Mouse (Mus musculus): ENCODE measurements at regions not wholly inside any gene's neighbourhood (a gene's known extent, or its start where the extent isn't known, plus 50 kb on each side); places are given as distances from the start of the nearest gene placed in this dataset.

DNA sequence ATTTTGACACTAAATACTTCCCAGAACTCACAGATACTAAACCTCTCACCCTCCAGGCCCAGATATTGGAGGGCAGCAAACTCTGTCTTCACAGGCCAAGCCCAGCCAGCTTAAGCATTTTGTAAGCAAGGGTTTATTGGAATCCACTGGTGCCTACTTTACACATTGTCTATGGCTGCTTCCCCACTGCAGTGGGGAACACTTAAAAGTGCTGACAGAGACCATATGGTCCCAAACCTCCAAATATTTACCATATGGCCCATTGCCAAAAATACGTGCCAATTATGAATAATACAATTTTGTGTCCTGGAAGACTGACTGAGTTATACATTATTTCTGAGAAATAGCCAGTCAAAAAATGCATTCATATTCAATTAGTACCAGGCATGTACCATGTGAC, 136.7 kb upstream of the Rnd3 start:
- Histone ChIP-seq H3K4me2 (ENCODE audit: low read length) (no peak overlapping the region), H3K36me3 (ENCODE audit: control insufficient read depth, insufficient read depth, low read length) (no peaks in the 10 kb centered on the region), H3K4me3 (ENCODE audit: low read depth, low read length) (no peak overlapping the region), H3K9me3 (replicated peaks; ENCODE audit: control insufficient read depth, low read length) (no peaks in the 10 kb centered on the region), H3K27me3 (replicated peaks; ENCODE audit: control insufficient read depth, insufficient read depth, low read length) (no peaks in the 10 kb centered on the region), H3K27ac (ENCODE audit: low read depth, low read length) (no peak overlapping the region), H3K9ac (ENCODE audit: low read length) (no peak overlapping the region), H3K4me1 (ENCODE audit: control insufficient read depth, insufficient read depth, low read length) (peaks cover 4% of the 10 kb centered on the region)
- DNase-seq (ENCODE audit: low spot score) (peak; percentile 63), ATAC-seq (peak; percentile 67; the same call in 1 of the 2 replicates)
- WGBS: 81% methylated on average over 1 of the region's 1 CpGs

DNA sequence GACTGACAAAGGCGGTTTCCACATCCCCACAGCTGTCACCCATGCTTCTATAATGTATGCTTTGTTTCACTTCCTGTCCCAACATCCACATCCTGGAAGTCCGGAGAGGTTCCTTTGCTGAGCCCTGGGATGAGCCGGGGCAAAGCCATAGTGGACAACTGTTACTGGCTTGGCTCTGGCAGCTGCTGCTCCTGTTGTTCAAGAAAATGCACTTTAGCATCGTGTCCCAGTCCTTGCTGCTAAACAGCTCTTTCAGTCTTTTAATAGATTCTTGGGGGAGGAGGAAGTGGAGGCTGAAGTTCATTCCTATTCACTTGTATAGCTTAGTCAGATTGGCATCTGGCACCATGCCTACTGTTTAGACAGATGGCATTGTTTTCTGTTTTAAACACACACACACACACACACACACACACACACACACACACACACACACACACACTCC, 135.9 kb upstream of the Rnd3 start:
- Histone ChIP-seq H3K36me3 (ENCODE audit: control insufficient read depth, insufficient read depth, low read length) (no peaks in the 10 kb centered on the region), H3K27me3 (replicated peaks; ENCODE audit: control insufficient read depth, insufficient read depth, low read length) (no peaks in the 10 kb centered on the region), H3K9ac (ENCODE audit: low read length) (no peak overlapping the region), H3K4me2 (ENCODE audit: low read length) (peak overlapping the region; percentile 30; the same call in 1 of the 2 replicates), H3K4me1 (ENCODE audit: control insufficient read depth, insufficient read depth, low read length) (peaks cover 4% of the 10 kb centered on the region), H3K9me3 (replicated peaks; ENCODE audit: control insufficient read depth, low read length) (no peaks in the 10 kb centered on the region), H3K4me3 (ENCODE audit: low read depth, low read length) (no peak overlapping the region), H3K27ac (ENCODE audit: low read depth, low read length) (0 out of 2 replicates have a peak overlapping the region, but pooled peaks have one; percentile 14)
- peak; percentile 85 for ATAC-seq
- 17% methylated on average over 4 of the region's 4 CpGs for WGBS
- peak; percentile 91 for DNase-seq (ENCODE audit: low spot score)

DNA sequence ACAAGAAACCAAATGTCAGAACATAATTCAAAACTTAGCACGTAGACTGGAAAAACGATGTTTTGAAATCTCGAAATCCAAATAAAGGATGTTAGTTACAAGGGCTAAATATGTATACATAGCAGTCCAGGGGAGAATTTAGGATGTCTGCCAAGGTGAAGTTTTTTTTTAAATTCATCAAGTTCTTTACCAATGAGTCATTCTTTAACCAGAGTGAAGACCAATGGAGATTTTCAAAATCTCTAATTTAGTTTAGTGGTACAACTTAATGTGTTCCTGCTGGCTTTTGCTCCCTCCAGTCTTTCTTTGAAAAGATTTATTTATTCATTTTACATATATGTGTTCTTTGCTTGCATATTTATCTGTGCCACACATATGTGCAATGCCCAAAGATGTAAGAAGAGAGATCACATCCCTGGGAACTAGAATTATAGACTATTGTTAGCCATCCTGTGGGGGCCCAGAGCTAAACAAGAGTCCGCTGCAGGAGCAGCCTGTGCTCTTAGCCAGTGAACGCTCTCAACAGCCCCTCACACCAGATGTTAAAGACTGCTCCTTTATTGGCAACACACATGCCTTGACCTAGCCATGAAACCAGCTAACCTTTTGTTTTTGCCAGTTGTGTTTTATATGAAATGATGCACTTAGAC, 130.6 kb upstream of the Rnd3 start:
- no peak overlapping the region for H3K9ac ChIP-seq (ENCODE audit: low read length)
- no peaks in the 10 kb centered on the region for H3K36me3 ChIP-seq (ENCODE audit: control insufficient read depth, insufficient read depth, low read length)
- WGBS: 74% methylated on average over 5 of the region's 5 CpGs
- H3K9me3 ChIP-seq (replicated peaks; ENCODE audit: control insufficient read depth, low read length): no peaks in the 10 kb centered on the region
- H3K4me3 ChIP-seq (ENCODE audit: low read depth, low read length): no peak overlapping the region
- no peak overlapping the region for H3K4me2 ChIP-seq (ENCODE audit: low read length)
- no peaks in the 10 kb centered on the region for H3K27me3 ChIP-seq (replicated peaks; ENCODE audit: control insufficient read depth, insufficient read depth, low read length)
- no peak for DNase-seq (ENCODE audit: low spot score)
- no peak for ATAC-seq
- peaks cover under 1% of the 10 kb centered on the region for H3K4me1 ChIP-seq (ENCODE audit: control insufficient read depth, insufficient read depth, low read length)
- no peak overlapping the region for H3K27ac ChIP-seq (ENCODE audit: low read depth, low read length)

DNA sequence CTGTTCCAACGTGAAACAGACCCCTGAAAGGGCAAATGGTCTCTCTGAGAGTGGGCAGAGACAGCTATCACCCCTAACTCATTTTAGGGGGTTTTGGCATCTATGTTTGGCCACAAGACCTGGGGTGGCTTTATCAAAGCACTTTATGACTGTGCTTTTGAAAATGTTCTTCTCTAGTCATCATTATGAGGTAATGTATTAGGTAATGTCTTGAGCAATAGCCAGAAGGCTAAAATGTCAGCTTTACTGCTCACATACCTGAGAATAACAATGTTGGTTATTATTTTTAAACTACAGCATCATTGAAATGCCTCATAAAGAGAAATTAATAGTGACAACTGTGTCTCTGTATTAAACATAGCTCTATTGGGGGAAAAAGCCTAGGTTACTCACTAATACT, 129.9 kb upstream of the Rnd3 start:
- no peaks in the 10 kb centered on the region for H3K36me3 ChIP-seq (ENCODE audit: control insufficient read depth, insufficient read depth, low read length)
- no peak for ATAC-seq
- no peak overlapping the region for H3K4me2 ChIP-seq (ENCODE audit: low read length)
- DNase-seq (ENCODE audit: low spot score): no peak
- H3K27ac ChIP-seq (ENCODE audit: low read depth, low read length): no peak overlapping the region
- whole genome bisulfite sequencing: 86% methylated on average over 1 of the region's 1 CpGs
- no peaks in the 10 kb centered on the region for H3K27me3 ChIP-seq (replicated peaks; ENCODE audit: control insufficient read depth, insufficient read depth, low read length)
- no peaks in the 10 kb centered on the region for H3K4me1 ChIP-seq (ENCODE audit: control insufficient read depth, insufficient read depth, low read length)
- no peak overlapping the region for H3K9ac ChIP-seq (ENCODE audit: low read length)
- no peaks in the 10 kb centered on the region for H3K9me3 ChIP-seq (replicated peaks; ENCODE audit: control insufficient read depth, low read length)
- no peak overlapping the region for H3K4me3 ChIP-seq (ENCODE audit: low read depth, low read length)

- ATAC-seq (no peak), DNase-seq (ENCODE audit: low spot score) (no peak)
- Histone ChIP-seq H3K4me3 (ENCODE audit: low read depth, low read length) (no peak overlapping the region), H3K9me3 (replicated peaks; ENCODE audit: control insufficient read depth, low read length) (no peaks in the 10 kb centered on the region), H3K9ac (ENCODE audit: low read length) (no peak overlapping the region), H3K27me3 (replicated peaks; ENCODE audit: control insufficient read depth, insufficient read depth, low read length) (no peaks in the 10 kb centered on the region), H3K27ac (ENCODE audit: low read depth, low read length) (no peak overlapping the region), H3K4me2 (ENCODE audit: low read length) (no peak overlapping the region), H3K36me3 (ENCODE audit: control insufficient read depth, insufficient read depth, low read length) (no peaks in the 10 kb centered on the region), H3K4me1 (ENCODE audit: control insufficient read depth, insufficient read depth, low read length) (no peaks in the 10 kb centered on the region)
- WGBS: 93% methylated on average over 4 of the region's 4 CpGs
Observed at GRCm38 (mm10) chr2:51278356-51278755, 129.4 kb upstream of the Rnd3 start.

DNA sequence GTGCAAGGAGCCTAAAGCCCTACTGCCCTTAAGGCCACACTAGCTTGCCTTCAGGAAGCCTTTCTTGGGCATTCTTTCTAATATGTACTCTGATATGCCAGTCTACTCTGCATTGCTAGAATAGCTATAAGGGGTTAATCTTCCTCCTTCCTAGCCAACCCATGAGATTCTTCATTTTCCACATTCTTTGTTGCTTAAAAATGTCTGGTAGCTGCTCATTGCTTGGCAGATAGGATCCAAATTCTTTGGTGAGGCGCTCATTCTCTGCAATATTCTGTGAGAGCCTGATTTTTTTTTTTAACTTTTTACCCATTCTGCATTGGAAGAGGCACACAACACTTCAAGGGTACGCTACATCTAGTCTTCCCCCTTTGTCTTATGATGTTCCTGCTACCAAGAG, 127.7 kb upstream of the Rnd3 start:
- Histone ChIP-seq H3K9ac (ENCODE audit: low read length) (no peak overlapping the region), H3K4me3 (ENCODE audit: low read depth, low read length) (no peak overlapping the region), H3K4me1 (ENCODE audit: control insufficient read depth, insufficient read depth, low read length) (no peaks in the 10 kb centered on the region), H3K4me2 (ENCODE audit: low read length) (no peak overlapping the region), H3K27me3 (replicated peaks; ENCODE audit: control insufficient read depth, insufficient read depth, low read length) (no peaks in the 10 kb centered on the region), H3K9me3 (replicated peaks; ENCODE audit: control insufficient read depth, low read length) (no peaks in the 10 kb centered on the region), H3K27ac (ENCODE audit: low read depth, low read length) (no peak overlapping the region), H3K36me3 (ENCODE audit: control insufficient read depth, insufficient read depth, low read length) (no peaks in the 10 kb centered on the region)
- no peak for DNase-seq (ENCODE audit: low spot score)
- ATAC-seq: no peak
- WGBS: 91% methylated on average over 2 of the region's 2 CpGs

DNA sequence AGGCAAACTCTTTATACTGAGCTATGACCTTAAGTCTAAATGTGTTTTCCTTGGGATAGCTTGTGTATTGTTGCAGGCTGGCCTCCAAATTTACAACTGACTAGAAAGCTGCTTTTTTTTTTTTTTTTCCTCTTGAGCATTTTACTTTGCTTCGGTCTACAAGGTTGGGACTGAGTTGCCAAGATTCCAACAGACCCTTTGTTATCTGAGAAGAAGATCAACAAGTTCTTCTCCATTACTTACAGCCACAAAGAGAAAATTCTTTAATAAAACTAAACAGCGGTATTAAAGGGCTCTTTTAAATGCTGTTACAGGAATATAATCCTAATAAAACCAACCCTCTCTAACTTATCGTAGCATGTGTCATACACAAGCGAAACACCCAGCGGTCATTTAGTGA, 124.4 kb upstream of the Rnd3 start:
- ATAC-seq (no peak), DNase-seq (ENCODE audit: low spot score) (no peak)
- no peak overlapping the region for H3K27ac ChIP-seq (ENCODE audit: low read depth, low read length)
- no peak overlapping the region for H3K4me2 ChIP-seq (ENCODE audit: low read length)
- H3K27me3 ChIP-seq (replicated peaks; ENCODE audit: control insufficient read depth, insufficient read depth, low read length): no peaks in the 10 kb centered on the region
- H3K4me3 ChIP-seq (ENCODE audit: low read depth, low read length): no peak overlapping the region
- no peak overlapping the region for H3K9ac ChIP-seq (ENCODE audit: low read length)
- no peaks in the 10 kb centered on the region for H3K9me3 ChIP-seq (replicated peaks; ENCODE audit: control insufficient read depth, low read length)
- no peaks in the 10 kb centered on the region for H3K4me1 ChIP-seq (ENCODE audit: control insufficient read depth, insufficient read depth, low read length)
- WGBS: 83% methylated on average over 5 of the region's 5 CpGs
- H3K36me3 ChIP-seq (ENCODE audit: control insufficient read depth, insufficient read depth, low read length): no peaks in the 10 kb centered on the region

DNA sequence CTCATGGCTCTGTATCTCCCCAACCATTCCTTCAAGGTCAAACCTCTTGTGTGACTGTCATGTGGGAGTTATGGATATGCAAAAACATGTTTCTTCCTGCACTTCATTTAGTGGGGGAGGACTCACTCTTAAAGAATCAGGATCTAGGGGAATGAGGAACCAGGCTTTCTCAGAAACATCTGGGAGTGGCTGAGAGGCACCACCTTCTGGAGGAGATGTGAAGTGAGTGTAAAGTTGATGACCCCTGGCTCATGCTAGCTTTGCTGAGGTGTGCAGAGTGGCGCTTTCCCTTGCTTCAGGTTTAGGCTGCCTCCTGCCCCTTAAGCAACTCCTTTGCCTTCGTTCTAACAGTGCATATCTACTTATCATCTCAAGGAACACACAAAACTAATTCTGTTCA, 119.6 kb upstream of the Rnd3 start:
- DNase-seq (ENCODE audit: low spot score) (no peak), ATAC-seq (no peak)
- Histone ChIP-seq H3K9me3 (replicated peaks; ENCODE audit: control insufficient read depth, low read length) (no peaks in the 10 kb centered on the region), H3K27me3 (replicated peaks; ENCODE audit: control insufficient read depth, insufficient read depth, low read length) (no peaks in the 10 kb centered on the region), H3K4me1 (ENCODE audit: control insufficient read depth, insufficient read depth, low read length) (no peaks in the 10 kb centered on the region), H3K36me3 (ENCODE audit: control insufficient read depth, insufficient read depth, low read length) (no peaks in the 10 kb centered on the region), H3K4me3 (ENCODE audit: low read depth, low read length) (no peak overlapping the region), H3K4me2 (ENCODE audit: low read length) (no peak overlapping the region), H3K27ac (ENCODE audit: low read depth, low read length) (no peak overlapping the region), H3K9ac (ENCODE audit: low read length) (no peak overlapping the region)
- WGBS: 78% methylated on average over 2 of the region's 2 CpGs

DNA sequence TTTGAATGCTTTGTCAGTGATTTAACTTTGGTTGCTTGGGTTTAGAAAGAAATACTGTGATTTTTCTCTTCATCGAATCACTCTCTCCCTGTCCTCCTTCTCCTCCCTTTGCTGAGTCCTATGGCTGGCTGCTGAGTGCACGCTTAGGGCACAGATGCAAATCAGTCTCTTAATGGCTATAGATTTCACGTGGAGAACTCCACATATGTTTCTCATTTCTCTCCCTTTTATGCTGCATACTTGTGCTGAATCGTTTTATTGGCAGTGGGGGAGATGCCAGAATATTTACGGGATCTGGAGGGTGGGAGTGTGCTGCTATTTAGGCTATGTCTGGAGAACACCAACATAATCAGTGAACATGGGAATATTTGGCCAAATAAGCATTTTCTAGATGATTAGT, 118.8 kb upstream of the Rnd3 start:
- no peak for DNase-seq (ENCODE audit: low spot score)
- no peak overlapping the region for H3K9ac ChIP-seq (ENCODE audit: low read length)
- no peaks in the 10 kb centered on the region for H3K9me3 ChIP-seq (replicated peaks; ENCODE audit: control insufficient read depth, low read length)
- no peaks in the 10 kb centered on the region for H3K4me1 ChIP-seq (ENCODE audit: control insufficient read depth, insufficient read depth, low read length)
- H3K4me2 ChIP-seq (ENCODE audit: low read length): no peak overlapping the region
- H3K4me3 ChIP-seq (ENCODE audit: low read depth, low read length): no peak overlapping the region
- H3K27ac ChIP-seq (ENCODE audit: low read depth, low read length): no peak overlapping the region
- H3K27me3 ChIP-seq (replicated peaks; ENCODE audit: control insufficient read depth, insufficient read depth, low read length): no peaks in the 10 kb centered on the region
- WGBS: 77% methylated on average over 5 of the region's 5 CpGs
- ATAC-seq: no peak
- no peaks in the 10 kb centered on the region for H3K36me3 ChIP-seq (ENCODE audit: control insufficient read depth, insufficient read depth, low read length)

Measured in forebrain, embryonic 14.5 days (tissue).